Mouse (Mus musculus): ENCODE results near the gene Fgfr2. TPM values are rescaled to one million over a fixed set of nuclear protein-coding genes. Genes with fewer than 3 reads are reported as not detected.

Fgfr2 gene
- polyA plus RNA-seq, 1 experiment from 2014 or later: 24.1 TPM

GRCm38 (mm10) chr7:130862501-130862900 lies 2260.6 kb downstream of the Fgfr2 start:
- Histone ChIP-seq H3K4me3 (ENCODE audit: low read length) (no peak overlapping the region), H3K27me3 (replicated peaks; ENCODE audit: control insufficient read depth, insufficient read depth, low read length) (no peaks in the 10 kb centered on the region; the same call in 1 of the 2 replicates), H3K27ac (ENCODE audit: low read depth, low read length) (no peak overlapping the region), H3K4me2 (ENCODE audit: low read length) (no peak overlapping the region), H3K9ac (ENCODE audit: low read depth, low read length) (no peak overlapping the region), H3K9me3 (ENCODE audit: control insufficient read depth, low read length) (no peaks in the 10 kb centered on the region), H3K36me3 (ENCODE audit: control insufficient read depth, insufficient read depth, low read length) (no peaks in the 10 kb centered on the region), H3K4me1 (ENCODE audit: control insufficient read depth, insufficient read depth, low read depth, low read length) (peaks cover 11% of the 10 kb centered on the region)
- no peak for ATAC-seq
- 58% methylated on average over 1 of the region's 1 CpGs for WGBS

DNA sequence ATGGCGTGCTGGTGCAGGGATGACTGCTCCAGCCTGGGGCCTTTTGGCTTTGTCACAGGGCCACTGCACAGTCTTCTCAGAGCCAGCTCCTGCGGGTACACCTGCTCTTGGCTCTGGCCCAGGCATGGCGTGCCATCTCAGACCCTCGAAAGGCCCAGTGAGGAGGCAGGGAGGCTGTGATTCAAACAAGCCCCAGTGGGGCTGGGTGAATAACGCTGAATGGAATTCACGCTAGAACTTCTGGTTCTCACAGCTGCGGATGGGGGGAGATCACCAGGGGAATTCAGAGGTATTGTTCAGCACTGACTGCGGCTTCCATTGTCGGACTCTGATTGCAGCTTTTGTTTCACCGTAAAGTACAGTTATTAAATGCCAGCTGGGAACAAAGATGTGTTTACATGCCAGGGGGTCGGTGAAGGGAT lies 2262.4 kb downstream of the Fgfr2 start:
- no peak overlapping the region for H3K27ac ChIP-seq (ENCODE audit: low read depth, low read length)
- no peaks in the 10 kb centered on the region; the same call in 1 of the 2 replicates for H3K27me3 ChIP-seq (replicated peaks; ENCODE audit: control insufficient read depth, insufficient read depth, low read length)
- H3K4me2 ChIP-seq (ENCODE audit: low read length): no peak overlapping the region
- 12% methylated on average over 11 of the region's 11 CpGs for WGBS
- H3K4me1 ChIP-seq (ENCODE audit: control insufficient read depth, insufficient read depth, low read depth, low read length): peaks cover 7% of the 10 kb centered on the region
- H3K9me3 ChIP-seq (ENCODE audit: control insufficient read depth, low read length): no peaks in the 10 kb centered on the region
- no peak for ATAC-seq
- H3K4me3 ChIP-seq (ENCODE audit: low read length): no peak overlapping the region
- H3K9ac ChIP-seq (ENCODE audit: low read depth, low read length): 0 out of 2 replicates have a peak overlapping the region, but pooled peaks have one; percentile 4
- H3K36me3 ChIP-seq (ENCODE audit: control insufficient read depth, insufficient read depth, low read length): no peaks in the 10 kb centered on the region

GRCm38 (mm10) chr7:130859926-130860325 lies 2263.2 kb downstream of the Fgfr2 start:
- H3K9me3 ChIP-seq (ENCODE audit: control insufficient read depth, low read length): no peaks in the 10 kb centered on the region
- no peak overlapping the region for H3K4me2 ChIP-seq (ENCODE audit: low read length)
- H3K27ac ChIP-seq (ENCODE audit: low read depth, low read length): no peak overlapping the region
- no peaks in the 10 kb centered on the region; the same call in 1 of the 2 replicates for H3K27me3 ChIP-seq (replicated peaks; ENCODE audit: control insufficient read depth, insufficient read depth, low read length)
- WGBS: 12% methylated on average over 5 of the region's 5 CpGs
- ATAC-seq: no peak
- no peak overlapping the region for H3K9ac ChIP-seq (ENCODE audit: low read depth, low read length)
- no peaks in the 10 kb centered on the region for H3K36me3 ChIP-seq (ENCODE audit: control insufficient read depth, insufficient read depth, low read length)
- peaks cover 7% of the 10 kb centered on the region for H3K4me1 ChIP-seq (ENCODE audit: control insufficient read depth, insufficient read depth, low read depth, low read length)
- H3K4me3 ChIP-seq (ENCODE audit: low read length): no peak overlapping the region

DNA sequence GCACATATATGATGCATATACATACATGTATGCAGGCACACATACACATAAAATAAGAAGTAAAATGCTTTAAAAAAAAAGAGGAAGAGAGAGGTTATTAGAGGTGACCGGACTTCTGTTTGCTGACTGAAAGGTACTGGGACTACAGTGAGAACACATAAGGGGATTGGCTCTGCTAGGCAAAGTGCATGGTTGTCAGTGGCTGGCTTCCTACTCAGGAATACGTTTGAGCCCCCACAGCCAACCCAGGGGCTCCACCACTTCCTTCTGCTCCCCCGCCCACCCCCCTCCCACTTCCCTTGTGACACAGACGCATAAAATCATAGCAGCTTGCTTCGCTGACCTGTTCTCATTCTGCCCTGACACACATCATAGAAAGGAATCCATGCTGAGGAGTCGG lies 2265.2 kb downstream of the Fgfr2 start:
- no peaks in the 10 kb centered on the region for H3K27me3 ChIP-seq (replicated peaks; ENCODE audit: control insufficient read depth, insufficient read depth, low read length)
- WGBS: 64% methylated on average over 6 of the region's 6 CpGs
- ATAC-seq: no peak
- H3K4me2 ChIP-seq (ENCODE audit: low read length): no peak overlapping the region
- H3K4me1 ChIP-seq (ENCODE audit: control insufficient read depth, insufficient read depth, low read depth, low read length): peaks cover 7% of the 10 kb centered on the region
- no peaks in the 10 kb centered on the region for H3K9me3 ChIP-seq (ENCODE audit: control insufficient read depth, low read length)
- no peak overlapping the region for H3K27ac ChIP-seq (ENCODE audit: low read depth, low read length)
- no peak overlapping the region for H3K4me3 ChIP-seq (ENCODE audit: low read length)
- H3K36me3 ChIP-seq (ENCODE audit: control insufficient read depth, insufficient read depth, low read length): no peaks in the 10 kb centered on the region
- H3K9ac ChIP-seq (ENCODE audit: low read depth, low read length): no peak overlapping the region

GRCm38 (mm10) chr7:130855681-130856080 lies 2267.5 kb downstream of the Fgfr2 start:
- H3K36me3 ChIP-seq (ENCODE audit: control insufficient read depth, insufficient read depth, low read length): no peaks in the 10 kb centered on the region
- H3K9me3 ChIP-seq (ENCODE audit: control insufficient read depth, low read length): no peaks in the 10 kb centered on the region
- H3K4me1 ChIP-seq (ENCODE audit: control insufficient read depth, insufficient read depth, low read depth, low read length): peaks cover 2% of the 10 kb centered on the region
- H3K4me3 ChIP-seq (ENCODE audit: low read length): no peak overlapping the region
- H3K9ac ChIP-seq (ENCODE audit: low read depth, low read length): no peak overlapping the region
- 33% methylated on average over 3 of the region's 3 CpGs for whole genome bisulfite sequencing
- no peak overlapping the region for H3K4me2 ChIP-seq (ENCODE audit: low read length)
- no peaks in the 10 kb centered on the region for H3K27me3 ChIP-seq (replicated peaks; ENCODE audit: control insufficient read depth, insufficient read depth, low read length)
- ATAC-seq: no peak
- H3K27ac ChIP-seq (ENCODE audit: low read depth, low read length): no peak overlapping the region

- 74% methylated on average over 4 of the region's 4 CpGs for WGBS
- no peak for ATAC-seq
- no peak overlapping the region for H3K27ac ChIP-seq (ENCODE audit: low read depth, low read length)
These were observed 2268.4 kb downstream of the Fgfr2 start for GRCm38 (mm10) chr7:130854684-130855292.

GRCm38 (mm10) chr7:130847164-130847718 lies 2275.9 kb downstream of the Fgfr2 start:
- Histone ChIP-seq H3K27me3 (replicated peaks; ENCODE audit: control insufficient read depth, insufficient read depth, low read length) (no peaks in the 10 kb centered on the region), H3K4me1 (ENCODE audit: control insufficient read depth, insufficient read depth, low read depth, low read length) (no peaks in the 10 kb centered on the region), H3K4me3 (ENCODE audit: low read length) (no peak overlapping the region), H3K9ac (ENCODE audit: low read depth, low read length) (no peak overlapping the region), H3K4me2 (ENCODE audit: low read length) (no peak overlapping the region), H3K36me3 (ENCODE audit: control insufficient read depth, insufficient read depth, low read length) (no peaks in the 10 kb centered on the region), H3K9me3 (ENCODE audit: control insufficient read depth, low read length) (no peaks in the 10 kb centered on the region), H3K27ac (ENCODE audit: low read depth, low read length) (no peak overlapping the region)
- no peak for ATAC-seq
- WGBS: 86% methylated on average over 17 of the region's 17 CpGs

More at GRCm38 (mm10) chr7:130854684-130855292, 2268.4 kb downstream of the Fgfr2 start:
- Histone ChIP-seq H3K27me3 (replicated peaks; ENCODE audit: control insufficient read depth, insufficient read depth, low read length) (no peaks in the 10 kb centered on the region), H3K4me3 (ENCODE audit: low read length) (no peak overlapping the region), H3K36me3 (ENCODE audit: control insufficient read depth, insufficient read depth, low read length) (no peaks in the 10 kb centered on the region), H3K4me2 (ENCODE audit: low read length) (no peak overlapping the region), H3K9me3 (ENCODE audit: control insufficient read depth, low read length) (no peaks in the 10 kb centered on the region), H3K4me1 (ENCODE audit: control insufficient read depth, insufficient read depth, low read depth, low read length) (no peaks in the 10 kb centered on the region), H3K9ac (ENCODE audit: low read depth, low read length) (no peak overlapping the region)

- Histone ChIP-seq H3K4me2 (ENCODE audit: low read length) (no peak overlapping the region), H3K4me1 (ENCODE audit: control insufficient read depth, insufficient read depth, low read depth, low read length) (peaks cover 25% of the 10 kb centered on the region), H3K9ac (ENCODE audit: low read depth, low read length) (no peak overlapping the region), H3K27ac (ENCODE audit: low read depth, low read length) (no peak overlapping the region), H3K36me3 (ENCODE audit: control insufficient read depth, insufficient read depth, low read length) (no peaks in the 10 kb centered on the region), H3K4me3 (ENCODE audit: low read length) (no peak overlapping the region), H3K27me3 (replicated peaks; ENCODE audit: control insufficient read depth, insufficient read depth, low read length) (no peaks in the 10 kb centered on the region), H3K9me3 (ENCODE audit: control insufficient read depth, low read length) (no peaks in the 10 kb centered on the region)
- ATAC-seq: no peak
- WGBS: 85% methylated on average over 12 of the region's 12 CpGs
These were observed 2283.6 kb downstream of the Fgfr2 start for GRCm38 (mm10) chr7:130839380-130840100.

- H3K36me3 ChIP-seq (ENCODE audit: control insufficient read depth, insufficient read depth, low read length): no peaks in the 10 kb centered on the region
- H3K27ac ChIP-seq (ENCODE audit: low read depth, low read length): no peak overlapping the region
- H3K4me2 ChIP-seq (ENCODE audit: low read length): no peak overlapping the region
- no peaks in the 10 kb centered on the region for H3K9me3 ChIP-seq (ENCODE audit: control insufficient read depth, low read length)
- no peak overlapping the region for H3K9ac ChIP-seq (ENCODE audit: low read depth, low read length)
- no peak overlapping the region for H3K4me3 ChIP-seq (ENCODE audit: low read length)
- ATAC-seq: no peak
- 44% methylated on average over 3 of the region's 3 CpGs for WGBS
- H3K4me1 ChIP-seq (ENCODE audit: control insufficient read depth, insufficient read depth, low read depth, low read length): peaks cover 25% of the 10 kb centered on the region
- H3K27me3 ChIP-seq (replicated peaks; ENCODE audit: control insufficient read depth, insufficient read depth, low read length): no peaks in the 10 kb centered on the region
These were observed 2284.5 kb downstream of the Fgfr2 start for GRCm38 (mm10) chr7:130838658-130839025.
